Mouse (Mus musculus) heart, embryonic 15.5 days (tissue): ENCODE data around the gene Cyp1a1. TPM values are rescaled to one million over a fixed set of nuclear protein-coding genes. Genes with fewer than 3 reads are reported as not detected.

ENCODE experiments used
- ATAC-seq: fragments of 200-750 bp; cut with Nextera tagmentation; replicated peaks from 2 replicates; pipeline ENCODE4 v1.8.0; 2017; ENCODE audit warnings: low read depth, moderate TSS enrichment; ENCODE audit not compliant: insufficient number of reproducible peaks, insufficient read depth, low FRiP score
- H3K27ac ChIP-seq: fragments of 300-500 bp; sonication (generic); 2 replicates; pipeline ENCODE4 v1.5.1; 2015; ENCODE audit warnings: mild to moderate bottlenecking, inconsistent platforms
- H3K27me3 ChIP-seq: fragments of 300-500 bp; sonication (generic); 2 replicates; pipeline ENCODE4 v1.6.1; 2015; ENCODE audit warnings: inconsistent platforms
- H3K36me3 ChIP-seq: fragments of 300-500 bp; sonication (generic); 2 replicates; pipeline ENCODE4 v1.6.1; 2015; ENCODE audit warnings: mild to moderate bottlenecking, inconsistent platforms
- H3K4me1 ChIP-seq: fragments of 300-500 bp; sonication (generic); replicated peaks from 2 replicates; pipeline ENCODE4 v1.6.1; 2015; ENCODE audit warnings: inconsistent platforms
- H3K4me2 ChIP-seq: fragments of 300-500 bp; sonication (generic); 2 replicates; pipeline ENCODE4 v1.6.1; 2015; ENCODE audit warnings: inconsistent platforms, mild to moderate bottlenecking, moderate library complexity
- H3K4me3 ChIP-seq: fragments of 300-500 bp; sonication (generic); 2 replicates; pipeline ENCODE4 v1.5.1; 2015; ENCODE audit warnings: mild to moderate bottlenecking, inconsistent platforms
- H3K9ac ChIP-seq: fragments of 300-500 bp; sonication (generic); 2 replicates; pipeline ENCODE4 v1.6.1; 2015; ENCODE audit warnings: mild to moderate bottlenecking, inconsistent platforms
- H3K9me3 ChIP-seq: fragments of 300-500 bp; sonication (generic); replicated peaks from 2 replicates; pipeline ENCODE4 v1.6.1; 2016; ENCODE audit warnings: inconsistent platforms
- WGBS: fragments of 180-500 bp; shearing (Covaris S2); methylation state at CpG from one replicate; pipeline ENCODE4 v1.1.7; 2015; ENCODE audit warnings: mixed read lengths; 5-methylcytosine and 5-hydroxymethylcytosine counted together
- polyA plus RNA-seq: library from polyadenylated mRNA; unstranded; fragments of >200 nt; fragmentation: Nextera tagmentation; extraction: Ambion mirVana; gene quantifications from 2 replicates; pipeline ENCODE4 v1.2.1, GENCODE M21; 2015

The Cyp1a1 gene
- polyA plus RNA-seq, result not detected in 2 replicates

DNA sequence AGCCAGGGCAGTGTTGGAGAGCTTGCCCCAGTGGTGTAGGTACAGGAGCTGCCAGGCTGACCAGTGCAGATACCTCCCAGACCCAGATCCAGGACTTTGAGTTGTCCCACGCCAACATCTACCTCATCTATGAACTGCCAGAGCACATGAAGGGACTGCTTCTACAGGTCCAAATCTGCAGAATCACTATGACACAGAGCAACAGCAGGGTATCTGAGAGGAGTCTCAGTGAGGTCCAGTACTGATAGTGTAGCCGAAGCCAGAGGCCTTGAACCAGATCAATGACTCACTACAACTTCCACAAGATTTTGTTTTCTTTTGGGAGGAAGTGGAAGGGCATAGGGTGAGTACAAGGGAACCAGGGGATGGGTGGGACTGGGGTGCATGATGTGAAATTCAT, at the start of gene Cyp1a1:
Cyp1a1 (plus strand) TSS at position 178 of the 400 bp plus-strand sequence.
- Histone ChIP-seq H3K9ac (no peak within 1 kb of the TSS), H3K9me3 (no peaks in the 10 kb centered on the region), H3K36me3 (no peaks in the 10 kb centered on the region), H3K27me3 (no peaks in the 10 kb centered on the region), H3K27ac (no peak within 1 kb of the TSS), H3K4me2 (no peak within 1 kb of the TSS), H3K4me3 (no peak within 1 kb of the TSS), H3K4me1 (no peaks in the 10 kb centered on the region)
- 74% methylated on average over 2 of the region's 2 CpGs for WGBS
- ATAC-seq, result no peak

DNA sequence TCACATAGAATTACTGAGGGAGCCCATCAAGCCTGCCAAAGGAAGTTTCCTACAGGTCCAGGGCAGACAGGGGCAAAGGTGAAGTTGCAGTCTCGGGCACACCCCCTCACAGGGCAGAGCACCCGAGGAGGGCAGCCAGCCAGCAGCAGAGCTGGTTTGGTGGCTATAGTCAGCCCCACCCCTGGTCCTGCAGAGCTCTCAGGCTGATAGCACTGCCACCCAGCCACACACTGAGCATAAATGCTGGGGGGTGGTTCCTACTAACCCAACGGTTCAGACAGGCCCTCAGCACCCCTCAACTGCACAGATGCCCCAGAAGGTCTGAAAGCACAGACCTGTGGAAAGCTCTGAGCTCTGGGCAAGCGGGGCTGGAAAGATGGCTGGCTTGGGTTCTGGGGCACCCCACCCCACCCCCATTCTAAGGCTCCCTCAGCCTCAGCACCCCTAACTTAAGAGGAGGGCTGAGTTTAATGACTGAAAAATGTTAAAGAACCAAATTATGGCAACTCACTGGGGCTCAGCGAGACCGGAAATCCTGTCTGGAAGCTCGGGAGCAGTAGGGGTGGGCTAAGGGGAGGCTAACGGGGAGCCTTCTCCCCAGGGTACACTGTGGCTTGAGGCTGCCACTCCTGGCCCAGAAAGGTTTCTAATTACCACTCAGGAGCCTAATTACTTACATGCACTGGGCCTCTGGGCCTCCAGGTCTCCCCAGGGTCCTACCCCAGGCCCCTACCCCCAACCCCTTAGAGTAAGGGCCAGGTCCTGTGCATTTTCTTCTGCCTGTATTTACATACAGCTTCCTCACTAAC, 48.9 kb upstream of the Cyp1a1 start:
- 35% methylated on average over 8 of the region's 8 CpGs for WGBS
- H3K9ac ChIP-seq, result peak overlapping the region; percentile 34
- ATAC-seq, result peak; percentile 31
- peaks cover 80% of the 10 kb centered on the region for H3K4me1 ChIP-seq
- no peaks in the 10 kb centered on the region for H3K27me3 ChIP-seq
- H3K36me3 ChIP-seq, result no peaks in the 10 kb centered on the region
- no peak overlapping the region for H3K4me3 ChIP-seq
- peak overlapping the region; percentile 54 for H3K4me2 ChIP-seq
- peak overlapping the region; percentile 94 for H3K27ac ChIP-seq
- no peaks in the 10 kb centered on the region for H3K9me3 ChIP-seq

DNA sequence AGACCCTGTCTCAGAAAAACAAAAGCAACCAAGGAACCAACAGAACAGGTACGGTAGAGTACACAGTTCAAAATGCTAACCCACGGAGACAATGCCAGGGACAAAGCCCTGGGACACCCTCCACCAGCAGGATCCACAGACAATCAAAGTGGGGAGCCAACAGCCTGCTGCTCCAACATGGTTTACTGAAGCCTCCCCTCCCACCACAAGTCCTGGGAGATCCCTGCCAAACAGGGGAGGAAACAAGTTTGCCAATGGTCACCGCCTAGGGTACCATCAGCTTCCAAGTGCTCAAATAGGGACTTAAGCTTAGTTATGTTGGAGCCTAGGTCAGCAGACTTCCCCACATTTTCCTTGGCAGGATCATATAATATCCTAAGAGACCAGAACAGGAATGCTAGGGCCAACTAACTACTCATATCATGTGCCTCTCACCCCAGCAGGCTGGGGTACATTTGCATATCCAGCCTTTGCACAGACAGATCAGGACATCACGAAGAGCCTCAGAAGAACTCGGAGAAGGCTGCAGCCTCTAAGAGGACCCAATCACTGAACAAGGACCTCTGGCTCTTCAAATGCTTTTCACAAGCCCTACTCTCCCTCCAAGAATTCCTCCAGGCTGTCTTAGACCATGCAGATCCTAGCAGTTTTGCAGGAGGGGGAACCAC, 47.9 kb upstream of the Cyp1a1 start:
- WGBS, result 68% methylated on average over 5 of the region's 5 CpGs
- ATAC-seq, result no peak
- H3K4me1 ChIP-seq, result peaks cover 81% of the 10 kb centered on the region
- H3K4me2 ChIP-seq, result peak overlapping the region; percentile 54
- H3K27ac ChIP-seq, result peak overlapping the region; percentile 94
- no peaks in the 10 kb centered on the region for H3K27me3 ChIP-seq
- peak overlapping the region; percentile 23 for H3K4me3 ChIP-seq
- no peaks in the 10 kb centered on the region for H3K9me3 ChIP-seq
- H3K9ac ChIP-seq, result peak overlapping the region; percentile 41
- H3K36me3 ChIP-seq, result no peaks in the 10 kb centered on the region

DNA sequence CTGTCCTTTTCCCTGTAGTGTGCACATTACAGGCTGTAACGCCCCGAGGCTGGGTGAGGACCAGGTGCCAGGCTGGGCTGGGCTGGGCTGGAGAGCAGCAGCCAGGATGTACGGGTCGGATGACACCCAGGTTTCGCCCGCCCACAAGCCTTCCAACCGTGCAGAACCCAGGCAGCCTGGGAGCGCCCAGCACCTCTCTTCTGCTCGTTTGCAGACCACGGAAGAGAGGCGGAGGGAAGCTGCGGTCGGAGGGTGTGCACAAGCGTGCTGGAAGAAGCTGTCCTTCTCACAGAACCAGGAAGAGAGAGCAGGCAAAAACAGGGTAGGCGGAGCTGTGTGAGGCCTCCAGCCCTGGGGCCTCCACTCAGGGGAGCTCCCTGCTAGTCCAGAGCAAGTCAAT, 47.3 kb upstream of the Cyp1a1 start:
- H3K4me3 ChIP-seq, result peak overlapping the region; percentile 23
- peak overlapping the region; percentile 94 for H3K27ac ChIP-seq
- H3K4me2 ChIP-seq, result peak overlapping the region; percentile 54
- no peaks in the 10 kb centered on the region for H3K27me3 ChIP-seq
- peaks cover 81% of the 10 kb centered on the region for H3K4me1 ChIP-seq
- peak overlapping the region; percentile 41 for H3K9ac ChIP-seq
- H3K9me3 ChIP-seq, result no peaks in the 10 kb centered on the region
- WGBS, result 10% methylated on average over 15 of the region's 15 CpGs
- peak; percentile 13 for ATAC-seq
- H3K36me3 ChIP-seq, result no peaks in the 10 kb centered on the region

DNA sequence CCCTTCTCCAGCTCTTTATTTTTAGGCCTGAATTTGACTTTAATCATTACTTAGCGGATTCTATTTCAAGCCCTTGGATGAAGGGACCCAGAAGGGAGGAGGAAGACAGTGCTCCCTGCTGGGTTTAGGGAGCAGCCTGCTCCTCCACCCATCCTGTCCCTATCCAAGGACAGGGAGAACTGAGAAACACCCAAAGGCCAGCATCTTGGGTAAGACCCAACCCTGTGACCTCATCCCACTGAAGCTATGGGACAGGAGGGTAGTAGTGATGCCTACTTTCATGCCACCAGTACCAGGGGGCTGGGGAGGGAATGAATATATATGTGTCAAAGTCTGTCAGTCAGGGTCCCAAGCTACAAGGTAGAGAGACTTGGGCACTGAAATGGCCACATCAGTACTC, 46.7 kb upstream of the Cyp1a1 start:
- Histone ChIP-seq H3K36me3 (no peaks in the 10 kb centered on the region), H3K4me3 (no peak overlapping the region), H3K4me2 (peak overlapping the region; percentile 54), H3K9me3 (no peaks in the 10 kb centered on the region), H3K4me1 (peaks cover 86% of the 10 kb centered on the region), H3K27me3 (no peaks in the 10 kb centered on the region), H3K27ac (peak overlapping the region; percentile 94), H3K9ac (0 out of 2 replicates have a peak overlapping the region, but pooled peaks have one; percentile 41)
- ATAC-seq, result no peak
- 48% methylated on average over 1 of the region's 1 CpGs for WGBS

DNA sequence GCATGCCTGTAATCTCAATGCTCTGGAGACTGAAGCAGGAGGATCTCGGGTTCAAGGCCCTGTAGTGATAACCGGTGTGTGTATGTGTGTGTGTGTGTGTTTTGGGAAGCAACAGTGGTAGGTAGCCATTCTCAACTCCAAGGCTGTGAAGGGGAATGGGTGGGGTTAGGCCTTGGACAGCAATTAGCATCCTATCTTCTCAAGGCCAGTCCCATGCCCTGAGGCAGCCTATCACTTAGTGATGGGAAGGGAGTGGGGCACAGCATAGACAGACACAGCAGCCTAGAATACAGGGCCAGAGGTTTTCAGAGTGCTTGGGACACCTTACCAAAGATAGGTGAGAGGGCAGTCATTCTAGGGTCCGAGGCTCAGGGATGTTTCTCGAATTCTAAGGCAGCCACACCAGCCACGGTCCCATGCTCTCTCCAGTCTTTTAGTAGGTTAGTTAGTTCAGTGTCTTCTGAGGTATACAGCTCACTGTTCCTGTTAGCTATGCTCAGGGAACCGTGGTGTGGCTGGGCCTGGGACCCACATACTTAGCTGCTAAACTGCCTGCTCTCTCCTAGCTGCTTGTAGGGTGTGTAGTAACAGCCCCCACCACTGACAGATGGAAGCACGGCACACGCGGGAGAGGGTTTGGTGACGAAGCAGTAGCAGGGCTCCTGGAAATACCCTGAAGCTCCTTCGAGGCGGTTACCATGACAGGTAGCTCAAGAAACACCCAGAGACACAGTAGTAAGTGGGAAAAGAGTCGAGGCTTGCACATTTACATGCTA, 45.8 kb upstream of the Cyp1a1 start:
- ATAC-seq, result no peak
- no peak overlapping the region for H3K9ac ChIP-seq
- H3K9me3 ChIP-seq, result no peaks in the 10 kb centered on the region
- 82% methylated on average over 13 of the region's 13 CpGs for WGBS
- H3K4me2 ChIP-seq, result peak overlapping the region; percentile 81; the same call in 1 of the 2 replicates
- no peak overlapping the region for H3K4me3 ChIP-seq
- H3K4me1 ChIP-seq, result peaks cover 78% of the 10 kb centered on the region
- 0 out of 2 replicates have a peak overlapping the region, but pooled peaks have one; percentile 94 for H3K27ac ChIP-seq
- no peaks in the 10 kb centered on the region for H3K36me3 ChIP-seq
- no peaks in the 10 kb centered on the region for H3K27me3 ChIP-seq

DNA sequence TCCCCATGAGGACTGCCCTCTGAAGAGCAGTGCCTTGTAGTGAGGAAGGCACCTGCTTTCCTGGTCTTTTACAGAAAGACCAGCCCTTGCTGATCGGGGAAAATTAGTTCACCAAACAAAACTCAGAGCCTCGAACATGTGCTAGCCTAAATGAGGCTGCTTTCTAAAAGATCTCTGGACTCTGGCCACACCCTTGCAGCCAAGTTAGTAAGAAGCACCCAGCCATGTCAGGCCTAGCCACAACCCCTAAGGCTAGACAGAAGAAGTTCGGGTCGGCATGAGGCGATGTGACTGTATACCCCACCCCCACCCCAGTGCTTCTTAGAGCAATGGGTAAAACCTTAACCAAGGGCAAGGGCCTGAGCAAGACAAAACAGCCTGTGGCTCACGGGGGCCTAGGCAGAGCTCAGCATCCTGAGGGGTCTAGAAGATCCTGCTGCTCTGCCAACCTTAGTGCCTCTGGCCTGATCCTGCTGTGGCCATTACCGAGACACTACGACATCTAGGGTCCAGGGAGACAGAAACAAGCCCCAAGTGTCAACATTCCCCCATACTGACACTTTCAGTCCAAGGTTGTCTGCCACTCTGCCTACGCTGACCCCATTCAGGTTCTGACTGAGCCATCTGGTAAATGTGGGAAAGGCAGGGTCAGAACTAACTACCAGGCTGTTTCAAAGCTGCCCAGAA, 44.4 kb upstream of the Cyp1a1 start:
- Histone ChIP-seq H3K27ac (no peak overlapping the region), H3K36me3 (no peaks in the 10 kb centered on the region), H3K4me1 (peaks cover 64% of the 10 kb centered on the region), H3K27me3 (no peaks in the 10 kb centered on the region), H3K9ac (peak overlapping the region; percentile 94; the same call in 1 of the 2 replicates), H3K4me2 (peak overlapping the region; percentile 81), H3K9me3 (no peaks in the 10 kb centered on the region), H3K4me3 (peak overlapping the region; percentile 82)
- whole genome bisulfite sequencing, result 65% methylated on average over 9 of the region's 9 CpGs
- ATAC-seq, result no peak

DNA sequence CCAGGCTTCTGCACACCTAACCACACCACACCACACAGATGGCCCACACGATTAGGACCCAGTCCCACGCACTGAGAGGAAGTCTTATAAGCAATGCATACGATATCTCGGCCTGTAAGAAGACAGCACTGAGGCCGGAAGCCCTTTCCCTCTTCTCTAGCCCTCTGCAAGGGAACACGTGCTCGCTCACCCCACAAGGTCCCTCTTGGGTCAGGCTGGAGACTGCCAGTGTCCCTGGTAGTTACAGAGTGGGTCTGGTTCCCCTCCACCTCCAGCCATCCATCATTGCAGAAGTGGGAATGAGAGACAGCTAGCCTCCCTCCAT, 43.9 kb upstream of the Cyp1a1 start:
- Histone ChIP-seq H3K27me3 (no peaks in the 10 kb centered on the region), H3K9ac (peak overlapping the region; percentile 94; the same call in 1 of the 2 replicates), H3K4me1 (peaks cover 59% of the 10 kb centered on the region), H3K4me2 (peak overlapping the region; percentile 81), H3K36me3 (no peaks in the 10 kb centered on the region), H3K27ac (no peak overlapping the region), H3K9me3 (no peaks in the 10 kb centered on the region), H3K4me3 (peak overlapping the region; percentile 82)
- 46% methylated on average over 7 of the region's 7 CpGs for WGBS
- ATAC-seq, result no peak

DNA sequence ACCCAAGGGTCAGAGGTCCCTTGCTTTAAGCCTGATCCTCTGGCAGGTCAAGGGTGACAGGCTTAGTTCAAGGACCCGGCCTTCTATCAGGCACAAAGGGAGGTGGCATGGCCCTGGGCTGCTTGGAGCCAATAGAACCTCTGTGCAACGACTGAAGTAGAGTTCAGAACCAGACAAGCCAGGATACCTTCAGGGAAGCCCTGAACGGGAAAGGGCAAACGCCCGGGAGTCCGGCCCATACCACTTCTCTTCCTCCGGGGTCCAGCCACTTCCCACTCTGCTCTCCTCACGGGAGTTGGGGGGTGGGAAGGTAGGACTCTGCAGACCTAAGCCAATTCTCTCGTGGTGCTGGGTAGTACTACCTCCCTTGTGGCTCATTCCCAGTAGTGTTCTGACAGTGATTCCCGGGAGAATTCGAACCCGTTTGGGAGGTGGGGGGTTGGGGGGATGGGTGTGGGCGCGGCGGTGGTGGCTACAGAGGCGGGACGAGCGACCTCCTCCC, 43.2 kb upstream of the Cyp1a1 start:
- WGBS, result 1% methylated on average over 18 of the region's 18 CpGs
- Histone ChIP-seq H3K4me3 (peak overlapping the region; percentile 82), H3K9me3 (no peaks in the 10 kb centered on the region), H3K9ac (peak overlapping the region; percentile 94), H3K4me2 (peak overlapping the region; percentile 81), H3K27me3 (no peaks in the 10 kb centered on the region), H3K27ac (peak overlapping the region; percentile 98), H3K36me3 (no peaks in the 10 kb centered on the region), H3K4me1 (peaks cover 52% of the 10 kb centered on the region)
- ATAC-seq, result no peak

DNA sequence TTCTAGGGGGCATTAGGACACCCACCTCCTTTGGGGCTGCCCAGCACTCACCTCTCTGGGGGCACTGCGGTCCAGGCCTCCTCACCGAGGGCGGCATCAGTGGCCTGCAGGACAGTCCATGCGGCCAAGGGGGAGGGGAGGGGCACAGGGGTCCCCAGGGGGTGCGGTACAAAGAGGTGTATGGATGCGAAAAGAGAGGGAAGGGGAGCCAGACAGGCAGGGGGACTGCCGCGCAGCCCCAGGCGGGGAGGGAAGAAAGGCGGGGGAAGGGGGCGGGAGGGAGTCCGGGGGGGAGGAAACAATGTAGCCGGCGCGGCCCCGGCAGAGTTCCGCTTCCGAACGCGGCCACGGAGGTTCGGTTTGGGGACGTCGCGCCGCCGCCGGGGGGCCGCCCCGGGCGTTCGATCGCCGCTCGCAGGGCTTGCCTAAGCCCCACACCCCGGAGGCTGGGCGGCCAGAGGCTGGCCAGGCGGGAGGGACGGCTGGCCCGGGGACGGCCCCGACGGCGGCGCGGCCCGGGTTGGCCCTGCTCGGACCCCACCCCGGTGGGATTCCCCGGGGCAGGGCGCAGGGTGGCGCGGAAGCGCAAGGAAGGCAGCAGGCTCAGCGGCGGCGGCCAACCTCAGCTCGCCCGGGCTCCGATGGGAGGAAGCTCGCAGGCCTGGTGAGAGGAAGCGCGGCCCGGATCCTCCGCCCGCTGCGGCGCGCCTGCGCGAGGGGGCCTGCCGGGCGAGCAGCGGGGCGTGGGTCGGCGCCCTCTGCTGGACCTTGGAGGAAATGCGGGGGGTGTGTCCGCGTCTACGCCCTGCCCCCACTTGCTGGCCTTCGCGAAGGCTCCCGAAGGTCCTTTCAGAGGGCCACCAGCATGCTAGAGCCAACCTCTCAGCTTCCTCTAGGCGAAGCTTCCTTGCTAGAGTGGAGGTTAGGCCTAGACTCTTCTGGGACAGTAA, 42.5 kb upstream of the Cyp1a1 start:
- peak; percentile 89 for ATAC-seq
- H3K4me3 ChIP-seq, result peak overlapping the region; percentile 82
- peak overlapping the region; percentile 94 for H3K9ac ChIP-seq
- H3K4me2 ChIP-seq, result peak overlapping the region; percentile 81
- no peaks in the 10 kb centered on the region for H3K27me3 ChIP-seq
- under 1% methylated on average over 76 of the region's 85 CpGs for WGBS
- H3K9me3 ChIP-seq, result no peaks in the 10 kb centered on the region
- peak overlapping the region; percentile 98 for H3K27ac ChIP-seq
- no peaks in the 10 kb centered on the region for H3K36me3 ChIP-seq
- H3K4me1 ChIP-seq, result peaks cover 45% of the 10 kb centered on the region
